Mouse (Mus musculus) neural tube, embryonic 10.5 days (tissue): ENCODE results near the gene Nfkb2.

Experiments used
- DNase-seq: peaks from one replicate; pipeline ENCODE4 v3.0.0-alpha.2; 2017; ENCODE audit warnings: low spot score; ENCODE audit errors: extremely low spot score

Nfkb2 gene

DNA sequence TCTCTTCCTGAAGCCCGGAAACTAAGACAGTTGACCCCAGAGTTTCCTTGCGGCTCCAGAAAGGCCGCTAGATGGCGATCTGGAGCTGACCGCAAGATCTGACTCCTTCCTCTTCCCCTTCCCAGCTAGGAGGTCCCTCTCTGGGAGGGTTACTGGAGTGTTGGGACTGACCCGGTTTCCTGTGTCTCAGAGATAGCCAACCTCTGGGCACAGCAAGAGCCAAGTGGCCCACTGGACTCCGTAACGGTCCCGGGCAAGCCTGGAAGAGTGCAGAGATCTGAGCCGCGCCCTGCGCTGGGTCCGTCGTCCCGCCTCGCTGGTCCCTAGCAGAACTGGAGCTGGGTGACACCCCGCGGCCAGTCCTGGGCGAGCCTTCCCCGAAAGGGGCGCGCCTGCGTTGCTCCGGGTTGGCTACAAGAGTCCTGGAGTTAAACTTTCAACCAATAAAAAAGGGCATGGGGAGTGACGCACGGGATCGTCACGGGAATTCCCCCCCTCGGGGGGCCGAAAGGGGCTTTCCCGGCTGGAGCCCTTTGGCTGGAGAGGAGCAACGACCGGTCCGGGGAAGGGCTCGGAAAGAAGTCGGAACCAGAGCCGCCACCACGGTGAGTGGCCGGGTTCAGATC, at the start of gene Nfkb2:
Gene Nfkb2, plus strand, starts transcription at position 105 of the 626 bp plus-strand sequence.
- DNase-seq: peak; percentile 93

DNA sequence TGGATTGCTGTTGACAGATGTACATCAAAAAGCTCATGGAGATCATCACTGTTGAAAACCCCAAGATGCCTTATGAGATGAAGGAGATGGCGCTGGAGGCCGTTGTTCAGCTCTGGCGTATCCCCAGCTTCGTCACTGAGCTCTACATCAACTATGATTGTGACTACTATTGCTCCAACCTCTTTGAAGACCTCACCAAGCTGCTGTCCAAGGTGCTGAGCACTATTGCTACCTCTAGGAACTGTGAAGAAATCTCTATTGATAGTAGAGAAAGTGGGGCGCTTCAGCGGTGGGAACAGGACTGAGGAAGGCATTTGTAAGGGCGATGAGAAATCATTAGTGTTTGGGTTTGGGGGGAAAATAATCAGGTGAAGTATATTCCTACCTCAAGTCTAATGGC, 39.4 kb upstream of the Nfkb2 start:
- DNase-seq: no peak

DNA sequence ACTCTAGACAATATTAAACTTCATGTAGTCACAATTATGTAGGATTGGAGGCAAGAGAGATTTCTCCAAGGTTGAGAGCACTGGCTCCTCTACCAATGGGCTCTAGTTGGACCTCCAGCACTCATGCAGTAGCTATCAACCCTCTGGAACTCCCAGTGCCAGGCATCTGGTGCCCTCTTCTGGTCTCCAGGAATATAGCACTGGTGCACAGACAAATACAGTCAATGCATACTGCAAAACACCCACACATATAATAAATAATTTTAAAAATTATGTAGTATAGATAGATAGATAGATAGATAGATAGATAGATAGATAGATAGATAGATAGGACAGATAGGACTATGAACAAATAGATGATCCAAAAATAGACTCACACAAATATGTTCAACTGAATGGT, 28.8 kb upstream of the Nfkb2 start:
- no peak for DNase-seq

DNA sequence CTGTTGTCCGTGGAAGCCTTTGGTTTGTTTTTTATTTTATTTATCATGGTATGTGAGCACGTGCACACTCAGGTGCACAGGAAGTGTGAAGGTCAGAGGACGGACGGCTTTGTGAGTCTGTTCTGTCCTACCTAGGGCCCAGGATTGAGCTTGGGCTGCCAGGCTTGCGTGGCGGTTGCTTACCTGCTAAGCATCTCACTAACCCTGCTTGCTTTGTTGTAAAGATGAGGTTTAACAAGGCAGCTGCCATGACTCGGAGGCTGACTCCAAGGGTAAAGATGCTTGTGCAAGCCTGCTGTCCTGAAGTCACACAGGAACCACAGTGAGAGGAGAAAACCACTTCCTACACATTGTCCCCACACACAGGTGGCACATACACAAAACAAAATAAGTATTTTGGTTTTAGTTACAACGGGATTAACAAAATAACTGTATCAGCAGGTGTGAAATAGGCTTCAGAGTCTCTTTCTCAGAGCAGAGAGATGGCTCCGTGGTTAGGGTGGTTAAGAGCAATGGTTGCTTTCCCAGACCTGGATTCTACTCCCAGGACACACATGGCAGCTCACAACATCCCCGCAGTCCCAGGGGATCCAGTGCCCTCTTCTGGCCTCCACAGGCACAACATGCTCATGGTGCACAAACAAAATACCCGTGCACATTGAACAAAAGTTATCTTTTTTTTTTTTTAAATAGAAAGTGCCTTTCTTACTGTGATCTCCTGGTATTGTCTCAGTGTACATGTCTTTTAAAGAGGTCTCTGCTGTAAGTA, 21.9 kb upstream of the Nfkb2 start:
- DNase-seq: no peak

DNA sequence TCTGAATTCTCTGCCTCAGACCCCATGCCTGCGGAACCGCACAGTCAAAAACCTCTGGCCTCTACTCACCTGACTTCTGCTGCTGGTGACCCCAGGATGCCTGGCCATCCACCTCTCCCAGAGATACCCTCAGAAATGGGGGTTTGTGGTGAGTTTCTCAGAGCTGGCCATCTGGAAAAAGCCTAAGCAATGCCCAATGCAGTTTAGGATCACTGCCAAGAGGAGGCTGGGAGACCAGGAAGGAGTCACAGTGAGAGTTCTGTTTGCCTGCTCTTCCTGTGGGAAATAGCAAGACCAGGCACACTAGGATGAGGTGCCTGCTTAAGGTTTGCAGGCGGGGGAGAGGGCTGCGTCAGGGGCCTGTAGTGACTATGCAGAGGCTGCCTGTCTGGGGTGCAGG, 19.4 kb upstream of the Nfkb2 start:
- no peak for DNase-seq

DNA sequence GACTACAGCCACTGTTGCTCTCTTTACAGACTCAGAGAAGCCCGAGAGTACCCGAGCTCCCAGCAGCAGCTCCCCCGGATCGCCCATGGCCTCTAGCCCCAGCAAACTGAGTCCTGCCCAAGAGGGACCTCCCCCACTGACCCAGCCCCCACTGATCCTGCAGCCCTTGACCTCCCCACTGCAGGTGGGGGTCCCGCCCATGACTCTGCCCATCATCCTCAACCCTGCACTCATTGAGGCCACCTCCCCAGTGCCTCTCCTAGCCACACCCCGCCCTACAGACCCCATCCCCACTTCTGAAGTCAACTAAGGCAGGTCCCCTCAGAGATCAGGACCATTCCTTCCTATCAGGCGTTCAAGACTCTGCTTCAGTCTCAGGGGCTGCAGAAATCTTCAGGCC, 18.5 kb upstream of the Nfkb2 start:
- DNase-seq: no peak

DNA sequence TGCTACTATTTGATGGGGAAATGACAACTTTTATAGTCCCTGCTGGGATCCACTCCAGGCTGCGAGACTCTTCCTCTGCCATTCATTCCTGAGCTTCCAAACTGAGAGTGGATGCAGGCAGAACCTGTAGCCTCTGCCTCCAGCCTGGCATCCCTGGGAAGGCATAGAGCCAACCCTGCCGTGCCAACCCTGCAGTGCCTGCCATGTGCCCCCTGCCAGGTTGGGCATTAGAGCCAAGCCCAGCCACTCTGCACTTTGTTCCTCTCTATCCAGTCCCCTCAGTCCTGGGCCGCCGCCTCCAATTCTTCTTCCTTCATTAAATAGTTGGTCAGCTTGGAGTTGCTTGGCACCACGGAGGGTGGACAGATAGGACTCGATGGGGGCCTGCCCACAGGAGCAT, 18.1 kb upstream of the Nfkb2 start:
- DNase-seq: no peak

DNA sequence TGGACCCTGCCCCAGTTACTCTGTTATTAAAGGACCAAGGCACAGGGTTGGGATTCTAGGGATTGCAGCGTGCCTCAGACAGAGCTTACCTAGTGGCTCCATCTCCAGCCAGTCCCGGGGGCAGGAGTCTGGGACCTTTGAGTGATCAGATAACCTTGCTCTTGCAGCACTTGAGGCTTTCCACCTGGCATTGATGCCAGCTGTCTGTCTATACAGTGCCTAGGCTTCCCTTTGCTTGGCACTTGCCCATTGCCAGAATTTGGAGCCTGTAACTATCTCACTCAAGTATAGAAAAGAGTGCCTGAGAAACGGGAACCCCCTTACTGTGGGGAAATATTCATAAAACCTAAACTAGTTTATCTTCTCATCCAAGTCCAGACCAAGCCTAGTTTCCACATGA, 17.2 kb upstream of the Nfkb2 start:
- DNase-seq: no peak

DNA sequence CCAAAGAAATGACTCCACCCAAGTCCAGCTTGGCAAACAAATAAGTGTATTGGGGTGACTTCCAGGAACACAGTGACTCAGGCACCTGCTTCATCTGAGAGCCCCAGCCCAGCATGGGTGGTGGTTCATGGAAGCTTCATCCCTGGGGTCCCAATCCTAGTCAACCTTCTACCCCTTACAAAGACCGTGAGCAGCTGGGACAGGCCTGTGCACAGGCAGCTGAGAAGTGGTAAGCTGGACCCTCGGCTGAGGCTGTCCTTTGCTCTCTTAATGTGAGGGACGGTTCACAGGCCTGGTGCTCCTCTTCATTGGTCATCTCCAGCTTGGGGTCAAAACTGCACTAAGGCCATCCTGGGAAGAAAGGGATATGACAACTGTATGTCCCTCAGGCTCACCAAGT, 16.6 kb upstream of the Nfkb2 start:
- no peak for DNase-seq

DNA sequence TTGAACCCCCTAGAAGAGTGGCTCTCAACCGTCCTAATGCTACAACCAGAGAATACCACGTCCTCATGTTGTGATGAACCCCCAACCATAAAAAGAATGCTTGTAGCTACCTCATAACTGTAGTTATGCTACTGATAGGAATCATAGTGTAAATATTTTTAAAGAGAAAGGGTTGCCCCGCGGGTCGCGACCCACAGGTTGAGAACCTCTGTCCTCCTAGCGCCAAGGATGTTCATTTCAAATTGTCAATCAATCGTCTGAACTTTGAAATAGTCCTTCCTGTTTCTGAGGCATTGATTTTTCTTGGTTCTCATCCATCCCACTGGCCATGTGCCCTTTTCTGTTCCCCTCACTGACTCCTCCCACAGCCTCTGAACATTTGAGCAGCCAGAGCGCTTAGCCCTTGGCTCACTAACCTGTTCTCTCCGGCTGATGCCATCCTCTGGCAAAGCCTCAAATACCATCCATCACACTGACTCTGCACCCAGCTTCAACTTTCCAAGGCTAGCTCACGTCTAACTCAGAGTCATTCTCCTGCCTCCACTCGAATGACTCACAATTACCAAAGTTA, 13.5 kb upstream of the Nfkb2 start:
- no peak for DNase-seq

DNA sequence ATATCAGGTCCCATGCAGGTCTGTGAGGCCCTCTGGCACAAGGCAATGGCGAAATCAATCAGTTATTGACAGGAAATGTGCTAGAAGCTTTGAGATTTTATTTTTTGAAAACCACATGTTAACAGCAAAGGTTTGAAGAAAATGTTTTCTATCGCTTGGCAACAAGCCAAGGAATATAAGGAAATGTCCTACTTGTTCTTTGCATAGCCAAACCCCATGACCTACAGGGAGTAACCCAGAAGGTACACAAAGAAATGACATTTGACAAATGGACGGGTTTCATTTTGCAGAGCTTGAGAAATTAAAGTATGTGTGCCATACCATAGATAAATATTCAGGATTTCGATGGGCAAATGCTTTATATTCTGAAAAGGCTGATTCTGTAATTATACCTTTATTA, 7.2 kb upstream of the Nfkb2 start:
- no peak for DNase-seq

DNA sequence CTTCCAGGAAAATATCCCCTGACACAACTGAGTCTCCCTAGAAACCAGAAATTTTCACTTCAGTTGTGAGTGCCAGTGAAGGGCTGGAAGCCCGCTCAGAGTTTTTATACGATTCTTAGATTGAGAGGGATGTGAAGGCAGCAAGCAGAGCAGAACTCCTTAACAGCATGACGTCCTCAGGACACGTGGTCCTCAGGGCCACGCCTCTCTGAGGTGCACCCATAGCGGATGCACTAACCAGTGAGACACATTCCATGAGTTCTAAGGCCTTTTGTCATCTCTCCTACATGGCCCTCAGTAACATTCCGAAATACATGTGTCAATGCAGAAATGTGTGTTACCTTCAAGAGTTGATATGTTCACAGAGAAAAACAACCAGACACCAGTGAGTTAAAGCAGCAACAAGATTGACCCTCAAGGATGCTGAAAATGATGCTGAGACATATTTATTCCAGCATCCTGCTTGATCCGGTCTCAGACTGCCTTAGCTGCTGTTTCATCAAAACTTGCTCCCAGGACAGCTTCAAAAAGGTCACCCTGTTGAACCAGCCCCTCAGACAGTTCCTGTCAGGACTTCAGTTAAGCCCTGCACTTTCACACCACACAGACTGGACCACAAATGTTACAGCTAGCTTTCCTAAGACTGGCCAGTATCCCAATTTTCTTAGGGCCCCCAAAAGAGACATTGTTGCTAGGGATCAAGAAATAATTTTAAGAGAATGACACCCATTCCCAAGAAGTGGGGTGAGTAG, 3.6 kb upstream of the Nfkb2 start:
- DNase-seq: no peak

DNA sequence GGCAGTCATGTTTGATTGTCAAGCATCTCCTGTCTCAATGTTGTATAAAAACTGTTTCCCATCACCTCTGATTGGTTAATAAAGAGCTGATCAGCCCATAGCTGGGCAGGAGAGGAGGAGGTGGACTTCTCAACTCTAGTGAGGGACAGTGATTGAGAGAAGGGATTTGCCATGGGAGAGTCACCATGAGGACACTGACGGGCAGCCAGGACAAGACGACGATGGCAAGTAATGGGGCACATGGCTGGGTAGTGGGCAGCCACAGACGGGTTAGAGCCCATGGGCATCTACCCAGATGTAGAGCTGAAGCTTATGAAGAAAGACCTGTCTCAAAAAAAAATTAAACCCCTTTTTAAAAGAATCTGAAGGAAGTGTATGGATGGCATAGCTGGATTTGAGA, 1.6 kb upstream of the Nfkb2 start:
- no peak for DNase-seq

DNA sequence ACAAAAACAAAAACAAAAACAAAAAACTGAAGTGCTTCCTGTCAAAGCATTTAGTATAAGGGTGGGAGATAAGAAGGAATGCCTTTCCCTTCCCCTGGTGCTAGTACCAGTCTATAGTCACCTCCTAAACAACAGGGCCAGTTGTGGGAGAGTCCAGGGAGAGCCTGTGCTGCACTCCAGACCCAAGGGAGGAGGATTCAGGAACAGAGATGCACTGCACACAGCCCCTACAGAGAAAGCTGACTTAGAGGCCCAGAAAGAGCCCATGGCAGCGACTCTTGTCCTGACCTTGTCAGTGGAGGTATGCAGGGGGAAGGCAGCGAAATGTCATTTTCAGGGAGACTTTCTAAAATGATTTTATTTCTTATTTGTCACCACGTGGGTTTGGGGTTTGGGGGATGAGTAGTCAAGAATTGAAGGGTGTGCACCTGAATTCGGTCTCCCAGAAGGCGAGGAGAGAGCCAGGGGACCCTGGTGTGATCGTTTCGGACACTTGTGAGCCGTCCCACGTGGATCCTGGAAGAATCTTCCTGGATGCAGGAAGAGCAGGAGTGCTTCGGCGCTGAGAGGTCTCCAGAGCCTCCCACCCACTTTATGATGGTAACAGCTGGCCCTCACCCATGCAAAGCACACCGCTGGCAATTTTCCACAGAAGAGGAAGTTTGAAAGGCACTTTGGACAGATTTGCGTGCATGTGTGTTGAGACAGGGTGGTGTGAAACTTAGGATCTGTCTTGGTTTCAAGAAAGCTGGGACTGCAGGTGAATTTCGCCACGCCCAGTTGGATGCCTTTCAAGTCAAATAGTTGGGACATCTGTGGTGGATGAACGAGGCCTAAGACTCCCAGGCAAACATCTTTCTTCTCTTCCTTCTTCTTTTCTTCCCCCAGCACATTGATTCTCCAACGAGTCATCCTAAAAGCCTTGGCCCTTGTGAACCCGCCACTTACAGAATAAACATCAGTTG, 587 bp upstream of the Nfkb2 start:
- no peak for DNase-seq

DNA sequence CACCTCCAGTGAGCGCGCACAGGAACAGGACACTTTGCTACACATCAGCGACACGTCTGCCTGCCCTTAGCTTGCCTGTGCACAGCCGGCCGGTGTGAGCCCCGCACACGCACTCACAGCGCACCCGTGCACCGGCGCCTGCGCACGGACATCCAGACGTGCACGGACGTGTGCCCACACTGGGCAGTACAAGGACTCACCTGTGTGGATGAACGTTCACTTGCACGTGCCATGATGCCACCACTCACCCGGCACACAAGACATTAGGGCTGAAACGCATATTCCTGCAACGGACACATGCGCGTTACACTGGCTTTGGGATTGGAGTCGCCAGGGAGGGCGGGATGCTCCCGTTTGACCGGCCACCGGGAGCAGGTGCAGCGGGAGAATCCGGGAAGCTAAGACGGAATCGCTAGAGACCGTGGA, 801 bp downstream of the Nfkb2 start:
- DNase-seq: no peak

DNA sequence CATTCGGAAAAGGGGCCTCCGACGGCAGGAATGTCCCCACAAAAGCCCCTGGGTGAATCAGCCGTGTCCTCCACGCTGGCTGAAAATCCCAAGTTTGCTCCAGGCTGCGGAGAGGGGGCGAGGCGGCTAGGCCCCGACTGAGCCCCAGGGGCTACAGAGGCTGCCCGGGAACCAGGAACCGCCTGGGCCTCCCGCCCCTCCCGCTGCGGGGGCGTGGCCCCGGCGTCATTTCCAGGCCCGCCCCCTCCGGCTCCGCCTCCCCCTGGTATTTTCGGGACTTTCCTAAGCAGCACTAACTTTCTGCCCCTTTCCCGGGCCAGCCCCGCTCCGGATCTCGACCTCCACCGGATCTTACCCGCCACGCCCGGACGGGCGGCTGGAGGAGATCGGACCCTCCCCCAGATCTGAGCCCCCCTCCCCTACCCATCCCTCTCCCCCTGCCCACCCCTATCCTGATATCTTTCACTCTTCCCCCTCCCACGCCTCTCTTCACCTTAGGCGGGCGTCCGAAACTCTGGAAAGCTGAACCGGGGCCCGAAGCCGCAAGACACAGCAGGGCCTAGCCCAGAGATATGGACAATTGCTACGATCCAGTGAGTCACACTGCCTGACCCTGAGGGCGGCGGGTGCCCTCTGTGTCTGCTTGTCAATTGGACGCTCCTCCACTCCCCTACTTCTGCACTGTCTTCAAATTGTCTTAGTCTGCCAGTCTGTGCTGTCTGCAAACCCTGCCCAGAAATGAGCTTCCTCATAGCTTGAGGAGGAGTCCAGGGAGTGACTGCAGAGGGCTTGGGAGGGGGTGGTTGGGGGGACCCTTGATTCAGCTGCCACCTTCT, 1.5 kb downstream of the Nfkb2 start:
- peak; percentile 90 for DNase-seq

DNA sequence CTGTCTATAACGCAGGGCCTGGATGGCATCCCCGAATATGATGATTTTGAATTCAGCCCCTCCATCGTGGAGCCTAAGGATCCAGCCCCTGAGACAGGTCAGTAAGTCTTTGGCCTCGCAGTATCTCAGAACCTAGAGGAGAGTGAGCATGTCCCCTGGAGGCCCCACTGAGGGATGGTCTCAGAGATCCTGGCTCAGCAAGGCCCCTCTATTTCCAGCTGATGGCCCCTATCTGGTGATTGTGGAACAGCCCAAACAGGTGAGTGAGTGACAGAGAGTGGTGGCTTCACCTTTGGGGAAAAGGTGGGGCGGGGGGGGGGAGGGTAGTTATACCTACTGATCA, 2.1 kb downstream of the Nfkb2 start:
- DNase-seq: no peak

DNA sequence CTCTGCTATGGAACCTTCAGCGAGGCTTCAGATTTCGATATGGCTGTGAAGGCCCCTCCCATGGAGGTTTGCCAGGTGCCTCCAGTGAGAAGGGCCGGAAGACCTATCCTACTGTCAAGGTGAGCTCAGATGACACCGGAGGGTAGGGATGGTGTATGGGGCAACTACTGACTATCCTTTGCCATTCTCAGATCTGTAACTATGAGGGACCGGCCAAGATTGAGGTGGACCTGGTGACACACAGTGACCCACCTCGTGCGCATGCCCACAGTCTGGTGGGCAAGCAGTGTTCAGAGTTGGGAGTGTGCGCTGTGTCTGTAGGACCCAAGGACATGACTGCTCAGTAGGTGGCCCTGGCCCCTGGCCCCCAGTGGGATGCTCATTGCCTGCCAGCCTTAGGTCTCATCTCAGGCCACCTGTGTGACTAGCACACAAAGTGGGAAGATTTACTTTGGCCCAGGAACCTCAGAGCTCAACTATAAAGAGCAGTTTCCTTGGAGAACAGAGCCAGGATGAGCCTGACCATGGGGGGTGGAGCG, 2.7 kb downstream of the Nfkb2 start:
- DNase-seq: no peak

DNA sequence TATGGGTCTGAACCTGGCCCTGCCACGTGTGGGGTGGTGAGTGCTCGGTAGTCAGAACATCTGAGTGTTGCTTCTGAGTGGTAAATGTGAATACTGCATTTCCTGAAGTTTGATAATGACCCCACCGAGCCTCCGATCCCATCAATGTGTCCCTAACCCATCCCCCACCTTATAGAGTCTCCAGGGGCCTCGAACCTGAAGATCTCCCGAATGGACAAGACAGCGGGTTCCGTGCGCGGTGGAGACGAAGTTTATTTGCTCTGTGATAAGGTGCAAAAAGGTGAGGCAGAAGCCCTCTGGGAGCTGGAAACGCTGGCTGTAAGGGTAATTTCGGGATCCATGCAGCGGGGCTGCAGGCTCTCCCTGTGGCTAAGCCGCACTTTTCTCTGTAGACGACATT, 3.7 kb downstream of the Nfkb2 start:
- DNase-seq: no peak

DNA sequence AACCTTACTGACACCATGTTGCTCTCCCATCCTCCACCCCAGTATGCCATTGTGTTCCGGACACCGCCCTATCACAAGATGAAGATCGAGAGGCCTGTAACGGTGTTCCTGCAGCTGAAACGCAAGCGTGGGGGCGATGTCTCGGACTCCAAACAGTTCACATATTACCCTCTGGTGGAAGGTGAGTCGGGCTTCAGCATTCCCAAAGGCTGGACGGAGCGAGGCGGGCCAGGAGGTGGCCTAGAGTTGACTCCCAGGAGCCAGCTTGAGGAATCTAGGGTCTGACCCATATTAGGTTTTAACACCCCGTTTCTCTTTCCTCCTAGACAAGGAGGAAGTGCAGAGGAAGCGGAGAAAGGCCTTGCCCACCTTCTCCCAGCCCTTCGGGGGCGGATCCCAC, 4.2 kb downstream of the Nfkb2 start:
- no peak for DNase-seq
